Mouse (Mus musculus): ENCODE measurements around the gene Map3k19. TPM values are rescaled to one million over a fixed set of nuclear protein-coding genes. Genes with fewer than 3 reads are reported as not detected.
A peak's percentile ranks its signal among the peaks of the same experiment; 100 is the strongest.

Gene Map3k19
- 1 to 10 TPM; 6.1 to 7.1 TPM for total RNA-seq (2021)

GRCm38 (mm10) chr1:127854486-127855222 lies at the start of gene Map3k19:
TSS of gene Map3k19 (minus strand) at chr1:127855031.
- peak; percentile 37 to 40 for DNase-seq

- no peak for DNase-seq
Measured at GRCm38 (mm10) chr1:127899401-127899800, 44.6 kb upstream of the Map3k19 start.

- DNase-seq: no peak
Measured at GRCm38 (mm10) chr1:127869276-127869675, 14.4 kb upstream of the Map3k19 start.

GRCm38 (mm10) chr1:127868300-127869261 lies 13.8 kb upstream of the Map3k19 start, which contains the start of gene Rab3gap1:
TSS of gene Rab3gap1 (plus strand) at chr1:127868773.
- peak; percentile 87 to 88 for DNase-seq

GRCm38 (mm10) chr1:127863806-127864205 lies 9.0 kb upstream of the Map3k19 start:
- DNase-seq: no peak

- no peak for DNase-seq
Measured at GRCm38 (mm10) chr1:127861900-127862299, 7.1 kb upstream of the Map3k19 start.

- no peak for DNase-seq
Measured at GRCm38 (mm10) chr1:127860492-127860891, 5.7 kb upstream of the Map3k19 start.

- no peak for DNase-seq
Measured at GRCm38 (mm10) chr1:127859799-127860400, 5.1 kb upstream of the Map3k19 start.

GRCm38 (mm10) chr1:127858945-127859648 lies 4.3 kb upstream of the Map3k19 start:
- no peak for DNase-seq

GRCm38 (mm10) chr1:127850075-127850610 lies 4.7 kb downstream of the Map3k19 start:
- DNase-seq: no peak

GRCm38 (mm10) chr1:127845472-127845871 lies 9.4 kb downstream of the Map3k19 start:
- no peak for DNase-seq

GRCm38 (mm10) chr1:127838602-127839001 lies 16.2 kb downstream of the Map3k19 start:
- no peak for DNase-seq

GRCm38 (mm10) chr1:127836619-127837018 lies 18.2 kb downstream of the Map3k19 start:
- no peak for DNase-seq

- no peak for DNase-seq
Measured at GRCm38 (mm10) chr1:127834202-127834601, 20.6 kb downstream of the Map3k19 start.

GRCm38 (mm10) chr1:127833714-127834113 lies 21.1 kb downstream of the Map3k19 start:
- DNase-seq: no peak

- no peak for DNase-seq
Measured at GRCm38 (mm10) chr1:127830215-127830921, 24.5 kb downstream of the Map3k19 start.

GRCm38 (mm10) chr1:127827325-127827724 lies 27.5 kb downstream of the Map3k19 start:
- no peak for DNase-seq

GRCm38 (mm10) chr1:127816381-127816780 lies 38.5 kb downstream of the Map3k19 start:
- no peak for DNase-seq

GRCm38 (mm10) chr1:127812929-127813328 lies 41.9 kb downstream of the Map3k19 start:
- DNase-seq: no peak

GRCm38 (mm10) chr1:127808671-127809070 lies 46.2 kb downstream of the Map3k19 start:
- no peak for DNase-seq

- no peak for DNase-seq
Measured at GRCm38 (mm10) chr1:127802916-127803315, 51.9 kb downstream of the Map3k19 start.

Data from layer of hippocampus, postnatal 36 days (tissue).